Mouse (Mus musculus) kidney, adult 9 months (tissue): ENCODE data around the gene Gm20388.

Source experiments
- DNase-seq: peaks from one replicate; pipeline ENCODE4 v3.0.0; 2022

The Gm20388 gene

DNA sequence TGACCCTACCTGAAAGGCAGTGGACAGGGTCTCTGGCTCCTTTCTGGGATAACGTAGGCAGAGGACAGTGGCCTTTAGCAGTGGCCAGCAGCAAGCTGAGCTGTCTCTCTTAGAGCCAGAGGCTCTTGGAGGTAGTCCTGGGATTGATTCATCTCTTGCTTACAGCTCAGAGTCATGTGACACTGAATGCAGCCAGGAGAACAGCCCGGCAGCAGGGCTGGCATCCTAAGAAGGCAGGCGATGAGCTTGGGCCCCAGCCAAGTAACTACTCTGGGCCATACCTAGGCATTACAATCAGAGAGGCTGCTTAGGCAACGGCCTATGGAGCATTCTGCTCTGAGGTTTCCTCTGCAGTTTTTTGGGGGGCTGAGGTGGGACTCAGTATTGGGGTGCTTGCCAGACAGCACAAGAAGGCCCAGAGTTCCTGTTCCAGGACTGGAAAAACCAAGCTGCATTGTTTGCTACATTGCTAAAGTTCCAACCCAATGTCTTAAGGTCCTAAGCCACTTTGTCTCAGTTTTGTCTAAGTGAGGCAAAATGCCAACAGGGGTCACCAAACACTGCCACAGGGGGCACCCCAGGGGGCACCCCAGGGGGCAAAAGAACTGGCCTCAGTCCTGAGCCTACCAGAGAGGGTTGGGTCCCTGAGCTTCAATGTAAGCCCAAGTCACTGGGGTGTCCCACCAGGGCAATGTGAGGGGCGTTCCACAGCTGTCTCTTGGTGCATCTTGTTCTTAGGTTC lies 2437.3 kb downstream of the Gm20388 start:
- no peak for DNase-seq

DNA sequence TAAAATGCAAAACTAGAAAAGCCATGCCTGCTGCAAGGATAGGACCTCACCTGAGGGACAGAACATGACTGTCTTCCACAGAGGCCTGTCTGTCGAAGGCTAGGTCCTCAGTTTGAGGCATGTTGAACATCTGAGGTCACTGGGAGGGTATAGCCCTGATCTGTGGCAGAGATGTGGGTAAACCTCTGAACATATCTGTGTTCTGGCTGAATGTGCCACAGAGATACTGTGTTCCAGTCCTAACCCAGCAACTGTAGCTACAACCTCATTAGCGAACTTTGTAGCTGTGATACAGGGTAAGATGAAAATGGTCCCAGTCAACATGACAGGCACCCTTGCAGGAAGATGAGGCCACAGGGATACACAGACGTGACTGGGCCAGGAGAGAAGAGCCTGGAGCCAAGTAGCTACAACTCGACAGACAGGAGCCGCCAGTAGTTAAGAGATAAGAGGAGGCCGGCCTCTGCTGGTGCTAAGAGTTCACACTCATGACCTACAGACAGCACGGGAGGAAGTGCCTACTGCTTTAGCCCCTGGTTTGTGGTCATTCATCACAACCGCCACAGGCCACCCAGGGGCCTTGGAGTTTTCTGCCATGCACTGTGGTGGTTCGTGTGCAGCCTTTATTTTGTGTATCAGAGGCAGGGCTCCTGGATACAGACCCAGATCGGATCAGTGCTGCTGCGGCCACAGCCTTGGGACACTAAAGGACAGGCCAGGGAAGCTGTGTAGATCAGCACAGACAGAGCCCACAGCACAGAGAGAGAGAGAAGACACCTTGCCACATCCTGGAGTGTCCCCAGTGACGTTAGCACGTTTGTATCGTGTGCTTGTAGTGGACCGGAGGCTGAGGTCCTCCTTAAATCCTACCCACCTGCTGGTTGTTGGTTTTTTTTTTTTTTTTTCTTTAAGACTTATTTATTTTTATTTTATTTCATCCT lies 2439.0 kb downstream of the Gm20388 start:
- DNase-seq = no peak

DNA sequence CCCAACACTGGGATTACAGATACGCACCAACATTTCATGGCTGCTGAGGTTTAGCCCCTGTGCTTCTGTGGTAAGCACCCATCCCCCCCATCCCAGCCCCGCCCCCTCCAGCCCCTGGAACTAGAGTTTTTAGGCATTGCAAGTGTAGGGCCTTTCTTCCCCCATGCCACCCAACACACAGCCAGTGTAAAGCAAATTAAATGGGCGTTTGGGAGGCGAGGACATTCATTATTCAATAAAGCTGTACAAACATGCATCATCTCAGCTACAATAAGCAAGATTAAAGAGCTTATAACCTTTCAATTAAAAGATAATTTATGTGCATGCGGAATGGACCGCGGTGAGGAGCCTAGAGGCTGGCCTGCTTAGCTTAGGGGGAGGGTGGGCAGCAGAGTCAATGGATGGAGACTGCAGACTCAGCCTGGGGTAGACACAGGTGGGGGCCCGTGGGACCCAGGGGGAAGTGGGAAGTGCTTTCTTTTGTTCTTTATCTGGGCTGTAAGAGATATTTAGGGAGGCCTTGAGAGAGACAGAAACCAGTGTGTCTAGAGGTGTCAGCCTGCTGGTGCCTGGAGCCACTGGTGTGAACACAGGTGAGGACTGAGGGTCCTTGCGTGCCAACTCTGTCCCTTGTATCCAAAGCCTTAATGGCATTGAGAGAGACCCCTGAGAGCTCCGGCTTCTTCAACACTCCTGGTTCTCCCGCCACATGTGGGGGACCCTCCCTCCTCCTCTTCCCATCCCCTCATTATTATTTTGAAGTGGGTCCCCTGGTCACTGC lies 2439.9 kb downstream of the Gm20388 start:
- DNase-seq = no peak

DNA sequence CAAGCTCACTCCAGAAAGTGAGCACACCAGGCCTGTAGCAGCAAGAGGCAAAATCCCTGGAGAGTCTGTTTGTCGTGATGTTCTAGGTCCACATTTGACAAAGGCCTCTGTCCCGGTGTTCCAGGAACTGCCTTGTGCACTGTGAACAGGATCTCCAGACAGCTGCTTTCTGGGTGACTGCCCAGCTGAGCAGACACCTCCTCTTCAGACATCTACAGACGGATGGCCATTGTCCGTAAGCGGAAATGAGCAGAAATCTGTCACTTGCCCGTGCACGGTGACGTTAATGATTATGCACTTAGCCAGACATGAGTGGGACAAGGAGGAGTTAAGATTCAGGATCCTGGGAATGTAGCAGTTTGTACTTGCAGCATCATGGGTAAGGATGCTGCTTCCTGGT lies 2443.5 kb downstream of the Gm20388 start:
- no peak for DNase-seq

DNA sequence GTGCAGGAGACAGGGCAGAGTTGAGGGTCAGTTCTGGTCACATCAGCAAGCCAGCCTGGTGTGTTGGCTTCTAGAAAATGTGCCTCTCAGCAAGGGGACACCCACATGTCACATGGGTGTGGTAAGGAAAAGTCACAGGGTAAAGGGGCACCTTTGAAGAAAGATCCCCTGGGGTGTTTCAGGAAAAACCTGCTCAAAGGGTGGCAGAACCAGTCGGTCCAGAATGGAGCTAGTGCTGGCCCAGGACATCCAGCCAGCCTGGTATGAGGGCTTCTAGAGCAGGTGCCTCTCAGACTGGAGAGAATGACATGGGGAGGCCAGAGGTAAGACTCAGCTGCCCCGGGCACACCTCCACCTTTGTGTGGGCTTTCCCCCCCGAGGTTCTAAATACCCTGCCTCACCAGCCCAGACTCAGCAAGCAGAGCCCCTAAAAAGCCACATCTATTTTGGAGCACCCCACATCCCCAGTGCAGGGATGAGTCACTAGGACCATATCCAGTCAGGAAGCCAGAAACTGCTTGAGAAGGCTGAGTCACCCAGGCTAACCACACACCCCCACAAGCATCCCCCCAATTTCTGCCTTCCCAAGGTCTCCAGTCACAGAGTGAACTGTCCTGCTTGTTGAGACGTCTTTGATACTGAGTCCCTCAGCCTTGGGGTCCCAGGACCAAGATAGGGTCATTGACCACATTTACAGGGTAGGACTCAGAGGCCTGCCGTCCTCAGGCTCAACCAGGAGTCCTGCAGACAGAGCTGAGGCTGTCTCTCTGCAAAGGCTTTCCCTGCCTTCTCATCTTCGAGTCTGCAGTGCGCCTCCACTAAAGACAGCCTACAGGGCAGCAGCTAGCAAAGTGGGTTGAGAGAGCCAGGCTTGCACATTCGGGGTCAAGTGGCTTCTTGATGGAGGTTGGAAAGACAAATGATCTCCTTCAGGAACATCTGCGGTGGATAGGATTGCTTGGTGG lies 2445.3 kb downstream of the Gm20388 start:
- DNase-seq = peak; percentile 42

DNA sequence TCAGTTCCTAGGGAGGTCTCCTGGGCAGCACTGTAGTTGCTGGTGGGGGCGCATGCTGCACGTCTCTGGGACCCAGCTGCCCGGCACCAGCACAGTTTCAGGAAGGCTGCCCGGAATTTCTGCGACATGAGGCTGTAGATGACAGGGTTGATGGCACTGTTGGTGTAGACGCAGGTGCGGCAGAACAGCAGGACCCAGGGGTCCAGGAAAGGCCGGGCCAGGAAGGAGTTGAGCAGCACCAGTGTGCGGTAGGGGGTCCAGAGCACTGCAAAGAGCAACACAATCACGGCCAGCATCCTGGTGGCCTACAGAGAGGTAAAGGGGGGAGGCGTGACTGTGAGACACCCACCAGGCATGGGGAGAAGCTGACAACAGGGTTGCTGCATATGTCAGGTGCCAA lies 2446.6 kb downstream of the Gm20388 start:
- DNase-seq = no peak

DNA sequence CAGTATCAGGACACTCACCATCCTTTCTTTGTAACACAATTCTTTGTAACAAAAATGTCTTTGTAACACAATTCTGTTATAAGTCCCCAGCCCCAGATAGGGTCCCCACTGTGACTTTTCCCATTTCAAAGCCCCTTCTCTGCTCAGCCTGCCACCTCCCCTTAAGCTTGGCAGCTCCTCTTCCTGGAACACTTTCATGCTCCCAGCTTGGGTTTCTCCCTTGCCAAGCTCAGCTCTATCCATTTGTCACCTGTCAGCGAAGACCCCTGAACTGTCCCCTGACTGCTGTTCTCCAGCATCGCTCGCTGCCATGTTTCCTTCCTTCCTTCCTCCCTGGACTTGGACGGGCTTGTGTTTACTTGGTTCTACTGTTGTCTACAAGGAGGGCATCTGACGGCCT lies 2447.0 kb downstream of the Gm20388 start:
- no peak for DNase-seq

DNA sequence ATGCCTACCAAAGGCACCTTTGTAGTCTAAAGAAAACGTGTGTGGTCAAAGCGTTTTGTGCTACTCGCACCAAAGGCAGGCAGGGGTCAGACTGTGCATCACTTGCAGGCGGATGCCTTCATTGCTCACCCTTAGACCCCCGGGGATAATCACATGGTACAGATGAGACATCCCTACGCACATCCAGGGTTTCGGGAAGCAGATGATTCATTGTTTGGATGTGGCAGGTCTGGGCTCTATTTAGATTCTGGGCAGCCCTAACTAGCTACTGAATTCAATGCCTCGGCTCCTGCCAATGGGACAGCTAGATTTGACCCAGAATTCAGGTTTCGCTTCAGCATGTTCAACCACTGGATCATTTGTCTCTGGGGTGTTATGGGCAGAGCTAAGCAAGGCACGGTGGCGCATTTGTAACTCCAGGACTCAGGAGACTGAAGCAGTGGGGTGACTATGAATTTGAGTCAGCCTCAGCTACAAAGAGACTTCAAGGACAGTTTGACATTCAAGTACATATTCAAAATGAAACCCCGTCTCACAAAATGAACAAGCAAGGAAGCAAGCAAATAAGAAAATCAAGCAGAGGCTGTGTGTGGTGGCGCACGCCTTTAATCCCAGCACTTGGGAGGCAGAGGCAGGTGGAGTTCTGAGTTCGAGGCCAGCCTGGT lies 2448.6 kb downstream of the Gm20388 start:
- DNase-seq = no peak

DNA sequence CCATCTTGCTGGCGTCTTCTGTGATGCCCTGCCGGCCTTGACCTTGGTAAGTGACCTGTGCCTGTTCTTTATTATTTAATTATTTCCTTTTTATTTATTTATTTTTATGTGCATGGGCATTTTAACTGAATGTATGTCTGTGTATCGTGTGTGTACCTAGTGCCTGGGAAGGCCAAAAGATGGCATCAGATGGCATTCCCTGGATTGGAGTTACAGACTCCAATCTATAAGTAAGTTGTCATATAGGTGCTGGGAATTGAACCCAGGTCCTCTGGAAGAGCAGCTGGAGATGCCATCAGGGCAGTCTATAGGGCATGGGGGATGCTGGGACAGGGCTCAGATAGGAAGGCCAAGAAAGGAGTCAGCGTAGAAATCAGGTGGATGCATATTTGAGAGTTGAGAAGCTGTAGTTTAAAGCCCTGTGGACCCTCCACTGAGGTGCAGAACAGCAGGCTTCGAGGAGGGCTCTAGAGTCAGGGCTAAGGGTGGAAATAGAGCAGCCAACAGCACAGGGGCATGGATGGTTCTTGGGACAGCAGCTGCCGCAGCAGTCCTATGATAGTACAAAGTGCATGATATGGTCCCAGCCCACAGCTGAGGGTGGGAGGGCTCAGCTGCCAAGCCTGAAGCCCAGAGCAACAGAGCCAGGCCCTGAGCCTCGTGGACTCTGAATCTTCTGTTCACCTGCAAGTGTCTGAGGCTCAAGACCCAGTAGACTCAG lies 2450.2 kb downstream of the Gm20388 start, which contains the start of gene Trhr2:
Gene Trhr2, minus strand, starts transcription at position 51 of the 721 bp plus-strand sequence.
- DNase-seq = no peak

DNA sequence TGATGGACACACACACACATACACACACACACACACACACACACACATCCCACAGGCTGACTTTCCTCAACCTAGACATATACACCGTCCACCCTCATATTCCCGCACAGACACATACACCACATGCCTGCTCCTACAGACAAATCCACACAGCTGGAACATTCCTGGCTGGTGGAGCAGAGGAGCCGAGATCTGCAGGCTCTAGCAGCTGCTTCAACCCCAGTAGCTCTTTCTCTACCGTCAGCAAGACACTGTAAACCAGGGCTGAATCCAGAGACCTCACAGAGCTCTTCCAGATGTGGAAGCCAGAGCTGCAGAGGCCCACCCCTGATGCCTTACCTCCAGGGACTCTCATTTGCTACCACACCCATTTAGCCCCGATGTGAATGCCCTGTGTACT lies 2451.6 kb downstream of the Gm20388 start:
- DNase-seq = no peak

DNA sequence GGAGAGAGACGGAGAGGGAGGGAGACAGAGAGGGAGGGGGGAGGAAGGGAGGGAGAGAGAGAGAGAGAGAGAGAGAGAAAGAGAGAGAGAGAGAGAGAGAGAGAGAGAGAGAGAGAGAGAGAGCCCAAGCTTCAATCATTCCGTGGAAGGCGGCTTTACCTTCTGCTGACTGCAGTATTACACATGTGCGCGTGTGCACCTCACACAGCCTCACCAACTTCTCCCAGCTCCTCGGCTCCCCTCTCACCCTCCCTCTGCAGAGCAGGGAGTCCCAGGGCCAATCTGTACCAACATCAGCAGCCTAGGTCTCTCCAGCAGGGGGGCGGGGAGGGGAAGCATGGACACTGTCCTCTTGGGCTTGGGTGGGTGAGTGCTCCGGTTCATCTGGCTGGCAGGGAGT lies 2452.3 kb downstream of the Gm20388 start:
- no peak for DNase-seq

DNA sequence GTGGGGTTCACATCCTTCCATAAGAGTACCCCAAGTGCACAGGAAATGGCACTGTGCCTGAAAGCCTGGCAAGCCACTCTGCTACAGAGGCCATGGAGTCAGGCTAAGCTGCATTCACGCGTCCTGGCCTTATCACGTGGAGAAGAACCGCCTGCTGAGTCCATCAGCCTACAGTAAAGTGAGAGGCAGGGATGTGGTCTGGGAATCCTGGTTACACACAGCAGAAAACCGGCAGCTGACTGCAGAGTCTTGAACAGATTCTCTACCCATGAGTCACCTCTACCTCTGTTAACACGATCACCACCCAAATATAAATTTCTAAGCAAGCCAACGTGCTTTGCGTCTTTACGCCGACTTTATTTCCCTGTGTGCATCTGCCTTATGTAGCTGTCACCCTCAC lies 2457.9 kb downstream of the Gm20388 start:
- no peak for DNase-seq

DNA sequence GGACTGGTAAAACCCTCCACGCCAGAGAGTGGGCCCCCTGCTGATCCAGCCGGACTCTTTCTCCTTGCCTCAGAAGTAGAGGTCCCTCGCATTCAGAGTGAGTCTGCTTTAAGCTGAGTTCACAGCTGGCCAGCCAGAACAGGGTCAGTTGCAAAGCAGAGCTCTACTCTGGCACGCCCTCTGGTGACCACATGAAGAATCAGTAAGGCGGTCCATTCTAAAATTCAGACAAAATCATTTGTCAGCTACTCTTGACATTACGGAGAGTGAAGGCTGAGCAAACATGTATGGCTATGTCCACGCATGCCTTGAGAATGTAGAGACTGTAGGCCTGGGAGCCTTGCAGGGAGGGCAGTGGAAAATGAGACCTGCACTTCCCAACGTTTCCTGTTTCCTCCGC lies 2459.0 kb downstream of the Gm20388 start:
- peak; percentile 73 for DNase-seq

DNA sequence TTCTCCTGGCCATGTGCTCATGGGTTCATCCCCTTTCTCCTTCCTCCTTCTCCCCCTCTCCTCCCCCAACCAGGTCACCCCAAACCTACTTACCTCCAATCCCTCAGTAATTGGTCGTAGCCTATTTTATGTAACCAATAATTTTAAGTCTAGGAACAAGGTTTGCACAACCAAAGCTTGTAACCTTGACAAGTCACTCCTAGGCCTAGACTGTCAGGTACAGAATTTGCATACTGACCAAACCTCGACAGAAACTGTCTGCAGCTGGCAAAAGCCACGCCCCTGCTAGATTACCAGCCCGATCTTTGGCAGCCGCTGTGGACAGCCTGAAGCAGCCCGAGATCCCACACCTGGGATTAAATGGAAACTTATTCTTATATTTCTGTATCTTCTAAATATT lies 2461.1 kb downstream of the Gm20388 start:
- no peak for DNase-seq

DNA sequence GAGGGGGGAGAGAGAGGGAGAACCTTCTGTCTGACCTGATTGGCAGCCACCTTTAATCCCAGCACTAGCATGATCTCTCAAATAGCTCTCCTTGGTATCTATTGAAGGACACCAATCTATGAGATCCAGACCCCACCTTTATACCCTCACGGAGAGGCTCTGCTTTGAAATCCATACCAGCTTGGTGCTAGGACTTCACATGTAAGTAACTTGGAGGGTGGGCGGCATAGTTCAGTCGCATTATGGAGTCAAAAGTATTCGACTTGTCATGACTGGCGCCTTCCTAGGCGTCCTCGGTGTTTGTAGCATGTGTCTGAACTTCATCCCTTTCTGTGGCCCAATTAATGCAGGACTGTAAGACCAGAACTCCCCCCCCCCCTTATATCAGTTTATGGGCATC lies 2464.7 kb downstream of the Gm20388 start:
- peak; percentile 18 for DNase-seq

DNA sequence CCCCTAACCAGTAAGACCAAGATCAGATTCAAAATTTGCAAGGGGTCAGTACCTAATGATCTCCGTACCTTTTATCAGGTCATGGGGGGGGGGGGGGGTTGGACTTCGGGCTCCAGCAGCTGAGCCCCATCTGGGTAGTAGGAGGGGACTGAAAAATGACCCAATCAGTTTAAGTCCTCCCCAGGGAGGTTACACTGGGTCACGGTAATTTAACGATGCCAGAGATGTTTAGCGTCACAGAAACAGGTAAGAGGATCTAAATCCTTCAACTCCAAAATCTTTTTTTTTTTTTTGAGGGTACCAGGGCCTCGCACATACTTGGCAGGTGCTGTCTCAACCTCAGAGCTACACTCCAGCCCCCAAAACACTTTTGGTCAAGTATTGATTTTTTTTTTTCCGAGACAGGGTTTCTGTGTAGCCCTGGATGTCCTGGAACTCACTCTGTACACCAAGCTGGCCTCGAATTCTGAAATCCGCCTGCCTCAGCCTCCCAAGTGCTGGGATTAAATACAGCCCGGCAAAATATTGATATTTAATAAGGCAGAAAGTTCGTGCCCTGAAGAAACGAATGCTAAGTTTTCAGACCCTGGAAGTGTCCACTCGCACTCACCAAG lies 2465.2 kb downstream of the Gm20388 start:
- DNase-seq = no peak

DNA sequence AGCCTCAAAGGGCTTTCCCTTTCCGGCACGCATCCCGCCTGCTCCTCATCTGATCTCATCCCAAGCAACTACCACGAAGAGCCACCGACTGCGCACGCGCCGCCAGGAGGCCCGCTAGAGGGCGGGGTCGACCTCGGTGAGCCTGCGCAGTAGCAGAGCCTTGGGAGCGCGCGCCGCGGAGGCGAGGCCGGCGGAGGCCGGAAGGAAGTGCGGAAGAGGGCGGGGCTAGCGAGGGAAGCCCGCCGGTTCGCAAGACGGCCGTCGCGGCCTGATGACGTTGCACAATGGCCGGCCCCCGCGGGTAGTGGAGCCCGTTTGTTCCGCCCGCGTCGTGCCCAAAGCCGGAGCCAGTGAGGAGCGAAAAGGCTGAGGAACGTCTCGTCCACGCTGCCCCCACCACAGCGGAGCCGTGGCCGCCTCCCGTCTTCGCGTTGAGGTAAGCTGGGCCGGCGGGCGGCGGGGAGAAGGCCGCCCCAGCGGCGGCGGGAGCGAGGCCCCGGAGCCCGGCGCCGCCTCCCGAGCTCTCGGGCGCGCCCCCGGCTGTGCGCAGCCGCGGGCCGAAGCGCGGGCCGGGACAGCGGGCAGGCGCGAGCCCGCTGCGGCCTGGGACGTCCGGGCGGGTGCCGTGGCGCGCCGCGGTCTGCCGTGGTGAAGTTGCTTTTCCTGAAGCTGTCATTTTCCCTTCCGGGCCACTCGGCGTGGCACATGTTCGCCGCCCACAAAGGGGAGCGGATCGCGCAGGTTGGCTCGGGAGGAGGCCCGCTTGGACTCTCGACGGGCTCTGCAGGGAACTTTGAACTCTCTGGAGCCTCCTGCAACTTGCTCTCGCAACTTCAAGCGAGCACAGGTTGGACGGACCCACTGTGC lies 2466.0 kb downstream of the Gm20388 start, which contains the start of gene Zc3h18:
Gene Zc3h18, plus strand, starts transcription at position 245 of the 867 bp plus-strand sequence.
- peak; percentile 99 for DNase-seq

DNA sequence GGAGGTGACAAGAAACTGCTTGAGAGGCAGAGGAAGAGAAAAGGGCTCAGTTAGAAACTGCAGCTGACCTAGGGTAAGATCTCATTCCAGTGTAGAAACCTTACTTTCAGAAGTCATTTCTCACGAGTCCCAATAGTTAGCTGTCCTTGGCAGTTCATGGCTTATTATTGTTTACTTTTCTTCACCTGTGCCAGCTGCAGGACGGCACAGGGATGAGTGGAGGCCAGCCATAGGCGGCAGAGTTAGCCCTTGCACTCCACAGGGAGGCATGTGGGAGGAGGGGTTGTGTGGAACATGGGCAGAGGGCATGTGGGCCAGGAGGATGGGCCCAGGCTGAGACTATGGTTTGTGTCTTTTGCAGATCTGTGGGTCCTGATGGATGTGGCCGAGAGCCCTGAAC lies 2472.4 kb downstream of the Gm20388 start:
- DNase-seq = no peak

DNA sequence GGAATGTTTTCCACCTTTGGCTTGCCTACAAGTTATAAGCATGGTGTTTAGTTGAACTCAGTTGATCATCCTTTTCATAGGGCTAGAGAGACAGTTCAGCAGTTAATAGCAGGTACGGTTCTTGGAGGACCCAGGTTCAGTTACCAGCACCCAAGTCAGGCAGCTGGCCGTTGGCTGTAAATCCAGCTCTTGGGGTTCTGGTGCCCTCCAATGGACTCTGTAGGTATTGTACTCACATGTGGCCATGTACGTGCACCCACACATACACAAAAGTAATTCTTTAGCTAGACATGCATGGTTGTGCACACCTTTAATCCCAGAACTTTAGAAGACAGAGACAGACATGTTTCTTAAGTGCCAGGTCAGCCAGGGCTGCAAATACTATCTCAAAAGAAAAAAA lies 2478.7 kb downstream of the Gm20388 start:
- no peak for DNase-seq
